ENCODE assay signal across 25 mouse cellular contexts in genomic region chr19:45227671-45228070, GRCm38 (mm10). TPM values are rescaled to one million over a fixed set of nuclear protein-coding genes. Genes with fewer than 3 reads are reported as not detected.
A peak's percentile ranks its signal among the peaks of the same experiment; 100 is the strongest.
DNase-seq lines count a peak whose midpoint lies in the region; ATAC-seq lines count a peak whose summit lies in the region.
"Had no signal": no experiment of that assay in that cellular context is flagged by ENCODE, and none has a peak within 500 bp of the region (broad histone marks: within the 10 kb centered on the region; RNA-seq: fewer than 3 reads in every experiment).

No protein-coding gene starts in this region.

- H3K9ac ChIP-seq in forebrain, embryonic 11.5 days (ENCODE audit: low read length): no peak overlapping the region
- no peak overlapping the region for H3K9ac ChIP-seq in forebrain, embryonic 15.5 days (replicated peaks)
- no peak overlapping the region for H3K9ac ChIP-seq in midbrain, embryonic 11.5 days (ENCODE audit: low read length)
- H3K9ac ChIP-seq in neural tube, embryonic 13.5 days: peak overlapping the region; percentile 96; the same call in 1 of the 2 replicates
- H3K9ac ChIP-seq: heart, embryonic 12.5 days; heart, embryonic 15.5 days had no signal

- no peak overlapping the region for H3K27ac ChIP-seq in forebrain, embryonic 11.5 days (ENCODE audit: low read depth, low read length)
- no peak overlapping the region for H3K27ac ChIP-seq in forebrain, embryonic 15.5 days (replicated peaks)
- no peak overlapping the region for H3K27ac ChIP-seq in midbrain, embryonic 11.5 days (ENCODE audit: low read depth, low read length)
- H3K27ac ChIP-seq in midbrain, embryonic 10.5 days (replicated peaks): no peak overlapping the region
- no peak overlapping the region for H3K27ac ChIP-seq in neural tube, embryonic 13.5 days (replicated peaks)
- H3K27ac ChIP-seq: forebrain, embryonic 10.5 days; heart, embryonic 15.5 days; hindbrain, embryonic 10.5 days had no signal

- DNase-seq in forebrain, embryonic 11.5 days (ENCODE audit: low spot score): peak; percentile 48
- peak; percentile 91 for DNase-seq in midbrain, embryonic 11.5 days (ENCODE audit: low spot score, missing footprints)
- no peak for DNase-seq in midbrain, embryonic 10.5 days (ENCODE audit: low spot score)
- no peak for DNase-seq in ovary, postnatal 10 days (ENCODE audit: low spot score)
- DNase-seq: adrenal gland, adult 2 months; adrenal gland, postnatal 14 days; cerebellum, adult 11 months; cerebellum, adult 2 months; cerebellum, adult 9-11 months; cerebellum, postnatal 25 days; gastrocnemius, postnatal 25 days; heart, adult 18-20 months; heart, postnatal 10 days; heart, postnatal 36 days had no signal

- H3K36me3 ChIP-seq in forebrain, embryonic 11.5 days (ENCODE audit: control insufficient read depth, insufficient read depth, low read length): no peaks in the 10 kb centered on the region
- no peaks in the 10 kb centered on the region for H3K36me3 ChIP-seq in forebrain, embryonic 15.5 days
- no peaks in the 10 kb centered on the region for H3K36me3 ChIP-seq in midbrain, embryonic 11.5 days (ENCODE audit: control insufficient read depth, insufficient read depth, low read length)
- no peaks in the 10 kb centered on the region for H3K36me3 ChIP-seq in midbrain, embryonic 10.5 days
- no peaks in the 10 kb centered on the region for H3K36me3 ChIP-seq in neural tube, embryonic 13.5 days
- H3K36me3 ChIP-seq: forebrain, embryonic 10.5 days; G1E; heart, embryonic 12.5 days; heart, embryonic 15.5 days; hindbrain, embryonic 10.5 days had no signal

- H3K4me2 ChIP-seq in forebrain, embryonic 11.5 days (ENCODE audit: low read depth, low read length, severe bottlenecking): no peak overlapping the region
- no peak overlapping the region for H3K4me2 ChIP-seq in forebrain, embryonic 15.5 days (replicated peaks)
- no peak overlapping the region for H3K4me2 ChIP-seq in midbrain, embryonic 11.5 days
- 0 out of 2 replicates have a peak overlapping the region, but pooled peaks have one; percentile 75 for H3K4me2 ChIP-seq in neural tube, embryonic 13.5 days
- H3K4me2 ChIP-seq: heart, embryonic 12.5 days; heart, embryonic 15.5 days had no signal

- no peak overlapping the region for H3K4me3 ChIP-seq in forebrain, embryonic 11.5 days (ENCODE audit: low read depth, low read length)
- H3K4me3 ChIP-seq in forebrain, embryonic 15.5 days: no peak overlapping the region
- no peak overlapping the region for H3K4me3 ChIP-seq in midbrain, embryonic 11.5 days (ENCODE audit: low read depth, low read length)
- no peak overlapping the region for H3K4me3 ChIP-seq in midbrain, embryonic 10.5 days
- H3K4me3 ChIP-seq in neural tube, embryonic 13.5 days: no peak overlapping the region
- H3K4me3 ChIP-seq: forebrain, embryonic 10.5 days; heart, embryonic 12.5 days; heart, embryonic 15.5 days; hindbrain, embryonic 10.5 days had no signal

- peaks cover 93% of the 10 kb centered on the region for H3K27me3 ChIP-seq in forebrain, embryonic 11.5 days (ENCODE audit: control insufficient read depth, insufficient read depth, low read length)
- peaks cover 84% of the 10 kb centered on the region for H3K27me3 ChIP-seq in forebrain, embryonic 15.5 days
- peaks cover 98% of the 10 kb centered on the region for H3K27me3 ChIP-seq in midbrain, embryonic 11.5 days (ENCODE audit: control insufficient read depth, insufficient read depth, low read length)
- H3K27me3 ChIP-seq in midbrain, embryonic 10.5 days (ENCODE audit: low read depth, poor library complexity, severe bottlenecking): peaks cover 100% of the 10 kb centered on the region
- H3K27me3 ChIP-seq in neural tube, embryonic 13.5 days: peaks cover 83% of the 10 kb centered on the region

- H3K4me1 ChIP-seq in forebrain, embryonic 11.5 days (replicated peaks; ENCODE audit: control insufficient read depth, insufficient read depth, low read length): peaks cover 11% of the 10 kb centered on the region
- H3K4me1 ChIP-seq in forebrain, embryonic 15.5 days: peaks cover 25% of the 10 kb centered on the region
- H3K4me1 ChIP-seq in midbrain, embryonic 11.5 days (ENCODE audit: control insufficient read depth, insufficient read depth, low read length): peaks cover 16% of the 10 kb centered on the region
- peaks cover 28% of the 10 kb centered on the region for H3K4me1 ChIP-seq in midbrain, embryonic 10.5 days
- H3K4me1 ChIP-seq in neural tube, embryonic 13.5 days (replicated peaks): peaks cover 93% of the 10 kb centered on the region

- H3K9me3 ChIP-seq in forebrain, embryonic 11.5 days (ENCODE audit: control insufficient read depth, low read length): no peaks in the 10 kb centered on the region
- no peaks in the 10 kb centered on the region for H3K9me3 ChIP-seq in forebrain, embryonic 15.5 days
- H3K9me3 ChIP-seq in midbrain, embryonic 11.5 days (ENCODE audit: control insufficient read depth, low read length): no peaks in the 10 kb centered on the region
- no peaks in the 10 kb centered on the region for H3K9me3 ChIP-seq in midbrain, embryonic 10.5 days (replicated peaks)
- no peaks in the 10 kb centered on the region for H3K9me3 ChIP-seq in neural tube, embryonic 13.5 days
- H3K9me3 ChIP-seq: forebrain, embryonic 10.5 days; heart, embryonic 12.5 days; heart, embryonic 15.5 days; hindbrain, embryonic 10.5 days had no signal

- ATAC-seq in forebrain, embryonic 11.5 days (replicated peaks; ENCODE audit: low FRiP score): no peak
- no peak for ATAC-seq in forebrain, embryonic 15.5 days (replicated peaks)
- ATAC-seq in midbrain, embryonic 11.5 days (ENCODE audit: low FRiP score): no peak
- ATAC-seq in neural tube, embryonic 13.5 days (ENCODE audit: low read depth): no peak
- ATAC-seq: forebrain, embryonic 14.5 days; hindbrain, embryonic 16.5 days; inflammation-experienced regulatory T-cells, adult 6 months; intestine, embryonic 16.5 days had no signal

- 0% methylated on average over 1 of the region's 1 CpGs for WGBS in forebrain, embryonic 11.5 days
- WGBS in forebrain, embryonic 15.5 days: 0% methylated on average over 1 of the region's 1 CpGs
- whole genome bisulfite sequencing in midbrain, embryonic 11.5 days: 8% methylated on average over 1 of the region's 1 CpGs
- 11% methylated on average over 1 of the region's 1 CpGs for WGBS in midbrain, embryonic 10.5 days
- WGBS in neural tube, embryonic 13.5 days: 0% methylated on average over 1 of the region's 1 CpGs

RNA-seq across cellular contexts. Expression of gene Lbx1, which starts 7.9 kb away (rescaled TPM):
- polyA plus RNA-seq in forebrain, embryonic 11.5 days (2014; fragmentation: Nextera tagmentation; extraction: Ambion mirVana): 0.11 TPM in 1 of 2 replicates, not detected in the other
- polyA plus RNA-seq in forebrain, embryonic 15.5 days (2015; fragmentation: Nextera tagmentation; extraction: Ambion mirVana): not detected in 2 replicates
- not detected in 2 replicates for polyA plus RNA-seq in midbrain, embryonic 11.5 days (2014; fragmentation: Nextera tagmentation; extraction: Ambion mirVana)
- polyA plus RNA-seq in midbrain, embryonic 10.5 days (2016; fragmentation: Nextera tagmentation; extraction: Ambion mirVana): 0.05 TPM in 1 of 2 replicates, not detected in the other
- polyA plus RNA-seq in neural tube, embryonic 13.5 days (2015; fragmentation: Nextera tagmentation; extraction: Ambion mirVana): 16.0 and 16.9 TPM in 2 replicates
- polyA plus RNA-seq: adrenal gland, adult 2 months; forebrain, embryonic 10.5 days; forebrain, embryonic 14.5 days; G1E; heart, embryonic 12.5 days; heart, embryonic 15.5 days; inflammation-experienced regulatory T-cells, adult 6 months; intestine, embryonic 16.5 days had no signal

Comparison
In these comparisons a context has a peak if more than half of its experiments do, and no peak if none do; other contexts are left out.
1. DNase-seq: peak in forebrain, embryonic 11.5 days (single experiment) and midbrain, embryonic 11.5 days (single experiment); none in midbrain, embryonic 10.5 days (single experiment) and ovary, postnatal 10 days (single experiment).
2. RNA of gene Lbx1, which starts 7.9 kb away (polyA plus RNA-seq): 16.0 to 16.9 TPM in neural tube, embryonic 13.5 days; 0.05 TPM in midbrain, embryonic 10.5 days, not detected in midbrain, embryonic 11.5 days, 0.11 TPM in forebrain, embryonic 11.5 days and not detected in forebrain, embryonic 15.5 days; every median in the first group is over 10 times any median in the second.